Mouse (Mus musculus) lung, postnatal 0 days (tissue): ENCODE measurements around the gene Bche.

ENCODE experiments used
- CTCF ChIP-seq: IDR thresholded peaks from 2 replicates; pipeline ENCODE4 v1.5.1; 2016; ENCODE audit warnings: antibody characterized with exemption, mild to moderate bottlenecking
- EP300 ChIP-seq: IDR thresholded peaks from 2 replicates; pipeline ENCODE4 v1.6.1; 2016; ENCODE audit warnings: antibody characterized with exemption, mild to moderate bottlenecking, control low read depth

- TF ChIP-seq CTCF (no peak), EP300 (no peak)
Observed at GRCm38 (mm10) chr3:73708410-73708714, at the start of gene Bche.
